Comparison of ENCODE assay signal across 18 mouse cellular contexts in the genomic region with DNA sequence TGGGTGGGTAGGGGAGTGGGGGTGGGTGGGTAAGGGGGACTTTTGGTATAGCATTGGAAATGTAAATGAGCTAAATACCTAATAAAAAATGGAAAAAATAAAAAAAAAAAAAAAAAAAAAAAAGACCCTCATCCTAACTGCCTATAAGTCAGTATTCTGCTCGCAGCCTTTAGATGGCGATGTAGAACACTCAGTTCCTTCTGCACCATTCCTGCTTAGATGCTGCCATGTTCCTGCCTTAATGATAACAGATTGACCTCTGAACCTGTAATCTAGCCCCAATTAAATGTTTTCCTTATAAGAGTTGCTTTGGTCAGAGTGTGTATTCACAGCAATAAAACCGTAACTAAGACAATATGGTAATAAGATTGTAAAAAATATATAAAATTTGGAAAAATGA.
"Had no signal": no experiment of that assay in that cellular context is flagged by ENCODE, and none has a peak within 500 bp of the region (broad histone marks: within the 10 kb centered on the region; RNA-seq: fewer than 3 reads in every experiment).

No protein-coding gene starts in this region.

- H3K27ac ChIP-seq: left cerebral cortex, adult 2 months; liver, embryonic 13.5 days; macrophage; neural tube, embryonic 13.5 days had no signal

- H3K27me3 ChIP-seq: liver, embryonic 13.5 days; megakaryocyte, embryonic 14.5 days; neural tube, embryonic 13.5 days had no signal

- H3K36me3 ChIP-seq: liver, embryonic 13.5 days; neural tube, embryonic 13.5 days had no signal

- ATAC-seq: lung, postnatal 0 days; midbrain, embryonic 16.5 days had no signal

- H3K4me1 ChIP-seq: liver, embryonic 13.5 days; megakaryocyte, embryonic 14.5 days; neural tube, embryonic 13.5 days had no signal

- H3K4me3 ChIP-seq: left cerebral cortex, adult 2 months; liver, embryonic 13.5 days; megakaryocyte, embryonic 14.5 days; myocyte; neural tube, embryonic 13.5 days had no signal

- DNase-seq: kidney, postnatal 10 days; kidney, postnatal 36 days; layer of hippocampus, postnatal 36 days; liver, embryonic 13.5 days; lung, embryonic 14.5 days; retina, postnatal 1 day; right cerebral cortex, postnatal 25 days; spleen, adult 18-20 months; thymus, adult 18-20 months; thymus, postnatal 36 days had no signal

- H3K9me3 ChIP-seq: liver, embryonic 13.5 days; megakaryocyte, embryonic 14.5 days; neural tube, embryonic 13.5 days had no signal

- H3K9ac ChIP-seq: liver, embryonic 13.5 days; lung, embryonic 14.5 days; neural tube, embryonic 13.5 days had no signal

- H3K4me2 ChIP-seq: liver, embryonic 13.5 days; lung, embryonic 14.5 days; midbrain, embryonic 11.5 days; neural tube, embryonic 13.5 days had no signal
